Mouse (Mus musculus) midbrain, embryonic 10.5 days (tissue): Measurements from ENCODE around the gene Vasp. TPM values are rescaled to one million over a fixed set of nuclear protein-coding genes. Genes with fewer than 3 reads are reported as not detected.

Source experiments
- DNase-seq: peaks from one replicate; pipeline ENCODE4 v3.0.0-alpha.2; 2017; ENCODE audit warnings: low spot score
- H3K27ac ChIP-seq: fragments of 300-500 bp; sonication (generic); replicated peaks from 2 replicates; pipeline ENCODE4 v1.5.1; 2016; ENCODE audit warnings: mild to moderate bottlenecking
- H3K27me3 ChIP-seq: fragments of 300-500 bp; sonication (generic); 2 replicates; pipeline ENCODE4 v1.6.1; 2016; ENCODE audit warnings: low read depth, mild to moderate bottlenecking; ENCODE audit not compliant: poor library complexity, severe bottlenecking
- H3K36me3 ChIP-seq: fragments of 300-500 bp; sonication (generic); 2 replicates; pipeline ENCODE4 v1.6.1; 2016; ENCODE audit warnings: mild to moderate bottlenecking, moderate library complexity
- H3K4me1 ChIP-seq: fragments of 300-500 bp; sonication (generic); 2 replicates; pipeline ENCODE4 v1.6.1; 2016
- H3K4me3 ChIP-seq: fragments of 300-500 bp; sonication (generic); 2 replicates; pipeline ENCODE4 v1.5.1; 2016; ENCODE audit warnings: mild to moderate bottlenecking, moderate library complexity
- H3K9me3 ChIP-seq: fragments of 300-500 bp; sonication (generic); replicated peaks from 2 replicates; pipeline ENCODE4 v1.6.1; 2016; ENCODE audit warnings: mild to moderate bottlenecking
- WGBS: fragments of 180-500 bp; shearing (Covaris S2); methylation state at CpG from one replicate; pipeline ENCODE4 v1.1.7; 2016; 5-methylcytosine and 5-hydroxymethylcytosine counted together
- polyA plus RNA-seq: library from polyadenylated mRNA; unstranded; fragments of >200 nt; fragmentation: Nextera tagmentation; extraction: Ambion mirVana; gene quantifications from 2 replicates; pipeline ENCODE4 v1.2.1, GENCODE M21; 2016

Gene Vasp
- polyA plus RNA-seq, 1 experiment from 2014 or later = 52.7 TPM

- H3K27ac ChIP-seq = no peak overlapping the region
- WGBS = 89% methylated on average over 7 of the region's 7 CpGs
Observed at GRCm38 (mm10) chr7:19256567-19256966, 15.1 kb downstream of the Vasp start.

GRCm38 (mm10) chr7:19255395-19255794 is 16.2 kb downstream of the Vasp start:
- peaks cover 7% of the 10 kb centered on the region for H3K4me1 ChIP-seq
- H3K27me3 ChIP-seq = no peaks in the 10 kb centered on the region
- no peaks in the 10 kb centered on the region for H3K9me3 ChIP-seq
- H3K4me3 ChIP-seq = peak overlapping the region; percentile 11; the same call in 1 of the 2 replicates
- no peak for DNase-seq
- no peak overlapping the region for H3K27ac ChIP-seq
- peaks cover 57% of the 10 kb centered on the region for H3K36me3 ChIP-seq
- 85% methylated on average over 17 of the region's 17 CpGs for whole genome bisulfite sequencing

More at GRCm38 (mm10) chr7:19256567-19256966, 15.1 kb downstream of the Vasp start:
- no peak overlapping the region for H3K4me3 ChIP-seq
- H3K36me3 ChIP-seq = peaks cover 69% of the 10 kb centered on the region
- no peak for DNase-seq
- no peaks in the 10 kb centered on the region for H3K9me3 ChIP-seq
- no peaks in the 10 kb centered on the region for H3K27me3 ChIP-seq
- peaks cover 7% of the 10 kb centered on the region for H3K4me1 ChIP-seq

- H3K27ac ChIP-seq = no peak overlapping the region
- peaks cover 7% of the 10 kb centered on the region for H3K4me1 ChIP-seq
- 78% methylated on average over 5 of the region's 5 CpGs for WGBS
- DNase-seq = no peak
- peaks cover 37% of the 10 kb centered on the region for H3K36me3 ChIP-seq
- H3K4me3 ChIP-seq = no peak overlapping the region
- H3K27me3 ChIP-seq = no peaks in the 10 kb centered on the region
- no peaks in the 10 kb centered on the region for H3K9me3 ChIP-seq
Observed at GRCm38 (mm10) chr7:19253437-19253836, 18.2 kb downstream of the Vasp start.

DNA sequence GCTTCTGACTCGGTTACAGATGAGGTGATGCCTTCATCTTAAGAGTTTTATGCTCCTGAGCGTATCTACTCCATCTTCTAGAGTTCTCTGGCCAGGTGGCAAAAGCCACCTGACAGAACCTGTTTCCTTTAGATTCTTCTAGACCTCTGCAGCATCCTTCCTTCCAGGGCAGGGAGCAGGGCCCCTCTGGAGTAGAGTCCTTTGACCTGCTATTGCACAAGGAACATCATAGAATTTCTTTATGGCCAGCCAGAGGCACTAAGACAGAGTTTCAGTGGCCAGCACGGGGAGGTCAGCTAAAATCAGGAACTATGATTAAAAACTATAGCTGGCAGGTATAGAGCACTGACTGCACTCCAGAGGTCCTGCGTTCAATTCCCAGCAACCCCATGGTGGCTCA is 19.5 kb downstream of the Vasp start:
- 84% methylated on average over 4 of the region's 4 CpGs for WGBS
- no peak for DNase-seq
- H3K36me3 ChIP-seq = peaks cover 32% of the 10 kb centered on the region
- H3K27me3 ChIP-seq = no peaks in the 10 kb centered on the region
- H3K9me3 ChIP-seq = no peaks in the 10 kb centered on the region
- H3K4me3 ChIP-seq = no peak overlapping the region
- no peak overlapping the region for H3K27ac ChIP-seq
- H3K4me1 ChIP-seq = no peaks in the 10 kb centered on the region

- H3K36me3 ChIP-seq = peaks cover 40% of the 10 kb centered on the region
- 98% methylated on average over 2 of the region's 2 CpGs for WGBS
Observed at GRCm38 (mm10) chr7:19247511-19247910, 24.1 kb downstream of the Vasp start.

GRCm38 (mm10) chr7:19246855-19247254 is 24.8 kb downstream of the Vasp start:
- Histone ChIP-seq H3K9me3 (no peaks in the 10 kb centered on the region), H3K27ac (no peak overlapping the region), H3K4me3 (no peak overlapping the region), H3K36me3 (peaks cover 40% of the 10 kb centered on the region), H3K27me3 (no peaks in the 10 kb centered on the region), H3K4me1 (no peaks in the 10 kb centered on the region)
- no peak for DNase-seq
- WGBS = 96% methylated on average over 1 of the region's 1 CpGs

More at GRCm38 (mm10) chr7:19247511-19247910, 24.1 kb downstream of the Vasp start:
- no peak for DNase-seq
- no peak overlapping the region for H3K27ac ChIP-seq
- H3K27me3 ChIP-seq = no peaks in the 10 kb centered on the region
- no peaks in the 10 kb centered on the region for H3K9me3 ChIP-seq
- H3K4me3 ChIP-seq = no peak overlapping the region
- no peaks in the 10 kb centered on the region for H3K4me1 ChIP-seq

- Histone ChIP-seq H3K4me1 (no peaks in the 10 kb centered on the region), H3K27ac (no peak overlapping the region), H3K36me3 (peaks cover 48% of the 10 kb centered on the region), H3K9me3 (no peaks in the 10 kb centered on the region), H3K4me3 (no peak overlapping the region), H3K27me3 (no peaks in the 10 kb centered on the region)
- DNase-seq = no peak
- 86% methylated on average over 3 of the region's 3 CpGs for WGBS
Observed at GRCm38 (mm10) chr7:19245083-19245482, 26.5 kb downstream of the Vasp start.

- no peak for DNase-seq
- peaks cover 48% of the 10 kb centered on the region for H3K36me3 ChIP-seq
- 90% methylated on average over 5 of the region's 5 CpGs for WGBS
- no peak overlapping the region for H3K4me3 ChIP-seq
- no peaks in the 10 kb centered on the region for H3K9me3 ChIP-seq
- H3K4me1 ChIP-seq = peaks cover 10% of the 10 kb centered on the region; the same call in 1 of the 2 replicates
- no peaks in the 10 kb centered on the region for H3K27me3 ChIP-seq
- no peak overlapping the region for H3K27ac ChIP-seq
Observed at GRCm38 (mm10) chr7:19243858-19244257, 27.8 kb downstream of the Vasp start.

DNA sequence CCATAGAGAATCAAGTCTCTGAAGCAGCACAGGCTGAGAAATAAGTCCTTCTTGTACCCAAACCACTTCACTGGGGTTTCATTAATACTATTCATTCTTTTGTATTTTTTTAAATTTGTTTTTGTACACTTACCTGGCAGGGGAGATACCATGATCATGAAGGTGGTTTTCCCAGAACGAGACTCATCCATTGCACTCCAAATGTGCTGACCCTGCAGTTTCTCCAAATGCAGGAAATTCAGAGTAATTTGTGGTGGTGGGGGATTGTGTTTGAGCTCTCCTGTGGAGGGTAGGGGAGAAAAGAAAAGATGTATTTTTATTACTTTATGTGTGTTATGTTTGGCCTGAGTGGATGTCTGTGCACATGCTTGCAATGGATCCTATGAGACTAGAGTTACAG is 29.6 kb downstream of the Vasp start:
- DNase-seq = no peak
- Histone ChIP-seq H3K27me3 (no peaks in the 10 kb centered on the region), H3K27ac (no peak overlapping the region), H3K9me3 (no peaks in the 10 kb centered on the region), H3K4me3 (no peak overlapping the region), H3K4me1 (peaks cover 10% of the 10 kb centered on the region; the same call in 1 of the 2 replicates), H3K36me3 (peaks cover 39% of the 10 kb centered on the region)
- 94% methylated on average over 1 of the region's 1 CpGs for WGBS

GRCm38 (mm10) chr7:19240905-19241463 is 30.6 kb downstream of the Vasp start:
- Histone ChIP-seq H3K4me1 (peaks cover 10% of the 10 kb centered on the region; the same call in 1 of the 2 replicates), H3K9me3 (no peaks in the 10 kb centered on the region), H3K36me3 (peaks cover 29% of the 10 kb centered on the region), H3K4me3 (no peak overlapping the region), H3K27ac (no peak overlapping the region), H3K27me3 (no peaks in the 10 kb centered on the region)
- WGBS = 91% methylated on average over 8 of the region's 8 CpGs
- no peak for DNase-seq

DNA sequence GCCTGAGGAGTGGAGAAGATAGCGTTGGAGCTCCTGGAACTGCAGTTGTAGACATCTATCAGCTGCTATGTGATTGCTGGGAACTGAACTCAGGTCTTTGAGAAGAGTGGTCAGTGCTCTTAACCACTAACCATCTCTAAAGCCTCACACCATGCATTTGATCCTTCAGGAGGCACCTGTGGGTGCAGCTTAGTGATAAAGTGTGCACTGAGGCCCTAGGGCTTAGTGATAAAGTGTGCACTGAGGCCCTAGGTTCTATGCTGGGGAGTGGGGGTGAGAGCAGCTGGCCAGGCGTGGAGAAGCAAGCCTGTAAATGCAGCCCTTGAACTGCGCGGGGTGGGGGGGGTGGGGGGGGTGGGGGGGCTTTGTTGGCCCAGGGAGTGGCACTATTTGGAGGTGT is 31.6 kb downstream of the Vasp start:
- 85% methylated on average over 2 of the region's 4 CpGs for WGBS
- H3K36me3 ChIP-seq = peaks cover 19% of the 10 kb centered on the region
- 0 out of 2 replicates have a peak overlapping the region, but pooled peaks have one; percentile 23 for H3K27ac ChIP-seq

GRCm38 (mm10) chr7:19239423-19239822 is 32.2 kb downstream of the Vasp start:
- 0% methylated on average over 1 of the region's 1 CpGs for WGBS
- no peaks in the 10 kb centered on the region for H3K27me3 ChIP-seq
- H3K4me1 ChIP-seq = peaks cover 10% of the 10 kb centered on the region; the same call in 1 of the 2 replicates
- H3K4me3 ChIP-seq = no peak overlapping the region
- H3K36me3 ChIP-seq = peaks cover 14% of the 10 kb centered on the region
- H3K27ac ChIP-seq = no peak overlapping the region
- peak; percentile 88 for DNase-seq
- H3K9me3 ChIP-seq = no peaks in the 10 kb centered on the region

More for the DNA sequence above, 31.6 kb downstream of the Vasp start:
- Histone ChIP-seq H3K27me3 (no peaks in the 10 kb centered on the region), H3K9me3 (no peaks in the 10 kb centered on the region), H3K4me1 (peaks cover 10% of the 10 kb centered on the region; the same call in 1 of the 2 replicates), H3K4me3 (no peak overlapping the region)
- no peak for DNase-seq

DNA sequence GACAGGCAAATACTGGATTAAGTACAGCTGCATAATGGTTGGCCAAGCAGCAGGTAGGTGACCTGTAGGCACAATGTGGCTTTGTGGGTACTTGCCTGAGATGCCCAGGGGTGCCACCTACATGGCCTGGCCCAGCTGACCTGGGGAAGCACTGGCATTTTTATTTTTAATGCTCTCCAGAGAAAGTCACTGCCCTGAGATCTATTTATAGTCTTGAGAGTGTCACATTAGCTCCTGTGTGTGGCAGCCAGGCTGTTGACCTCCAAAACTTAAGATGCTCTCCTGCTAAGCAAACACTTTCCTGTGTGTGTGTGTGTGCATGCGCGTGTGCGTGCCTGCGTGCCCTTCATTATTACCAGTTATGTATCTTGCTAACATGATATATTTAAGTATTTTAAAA is 33.3 kb downstream of the Vasp start:
- DNase-seq = no peak
- Histone ChIP-seq H3K36me3 (peaks cover 19% of the 10 kb centered on the region), H3K4me3 (no peak overlapping the region), H3K4me1 (peaks cover 10% of the 10 kb centered on the region; the same call in 1 of the 2 replicates), H3K27ac (no peak overlapping the region), H3K27me3 (no peaks in the 10 kb centered on the region), H3K9me3 (no peaks in the 10 kb centered on the region)
- 96% methylated on average over 4 of the region's 4 CpGs for WGBS
